Mouse (Mus musculus) G1E (cell line): Measurements from ENCODE around the gene Marf1.

Source experiments
- CTCF ChIP-seq: IDR thresholded peaks from 2 replicates; pipeline ENCODE4 v1.5.1; 2012; ENCODE audit warnings: low read depth, low read length, inconsistent platforms, mixed read lengths
- GATA1 ChIP-seq: IDR thresholded peaks from 2 replicates; pipeline ENCODE4 v1.6.1; 2012; ENCODE audit warnings: borderline replicate concordance, low read length, inconsistent platforms, mixed read lengths
- POLR2AphosphoS5 ChIP-seq: IDR thresholded peaks from 2 replicates; pipeline ENCODE4 v1.6.1; 2012; ENCODE audit warnings: low read depth, low read length, inconsistent platforms; ENCODE audit not compliant: insufficient replicate concordance
- TAL1 ChIP-seq: conservative IDR thresholded peaks from 2 replicates; pipeline ENCODE4 v1.6.1; 2012; ENCODE audit warnings: low read depth, low read length, inconsistent platforms, mixed read lengths

GRCm38 (mm10) chr16:14166490-14166889, 3.3 kb upstream of the Marf1 start:
- TF ChIP-seq CTCF (no peak), TAL1 (no peak), POLR2AphosphoS5 (no peak), GATA1 (no peak)
